Comparison of ENCODE assay signal across 16 mouse cellular contexts in the genomic region with DNA sequence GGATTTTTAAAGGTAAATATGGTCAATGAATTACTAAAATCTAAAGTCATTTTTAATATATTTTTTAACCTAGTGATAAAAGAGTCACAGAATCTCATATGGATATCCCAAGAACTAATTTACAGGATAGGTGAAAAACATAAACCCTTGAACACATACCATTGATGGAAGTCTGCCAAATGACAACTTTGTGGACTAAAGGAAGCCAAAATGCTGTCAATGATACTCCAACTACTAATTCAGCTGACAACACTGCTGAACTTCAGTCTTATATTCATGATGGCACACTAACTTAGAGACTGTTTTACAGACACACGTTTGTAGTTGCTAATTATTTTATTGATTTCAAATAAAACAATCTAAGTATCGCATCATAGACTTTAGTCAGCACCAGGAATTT.
"Had no signal": no experiment of that assay in that cellular context is flagged by ENCODE, and none has a peak within 500 bp of the region (broad histone marks: within the 10 kb centered on the region; RNA-seq: fewer than 3 reads in every experiment).

No protein-coding gene starts in this region.

- H3K4me2 ChIP-seq: neural tube, embryonic 13.5 days; neural tube, embryonic 15.5 days; stomach, embryonic 15.5 days had no signal

- DNase-seq: retina, postnatal 1 day; right cerebral cortex, adult 18-20 months; right cerebral cortex, postnatal 14 days; right cerebral cortex, postnatal 25 days; right cerebral cortex, postnatal 4 days; spleen, adult 18-20 months; thymus, adult 18-20 months; thymus, adult 2 months; thymus, postnatal 14 days; thymus, postnatal 25 days; thymus, postnatal 36 days; thymus, postnatal 4 days had no signal

- H3K27me3 ChIP-seq: neural tube, embryonic 13.5 days; neural tube, embryonic 15.5 days; stomach, embryonic 15.5 days had no signal

- H3K36me3 ChIP-seq: neural tube, embryonic 13.5 days; neural tube, embryonic 15.5 days; stomach, embryonic 15.5 days had no signal

- H3K4me3 ChIP-seq: neural tube, embryonic 13.5 days; neural tube, embryonic 15.5 days; stomach, embryonic 15.5 days had no signal

- H3K9me3 ChIP-seq: neural tube, embryonic 13.5 days; neural tube, embryonic 15.5 days; stomach, embryonic 15.5 days had no signal

- H3K9ac ChIP-seq: neural tube, embryonic 13.5 days; neural tube, embryonic 15.5 days; stomach, embryonic 15.5 days had no signal

- H3K4me1 ChIP-seq: neural tube, embryonic 13.5 days; neural tube, embryonic 15.5 days; stomach, embryonic 15.5 days had no signal

- H3K27ac ChIP-seq: neural tube, embryonic 13.5 days; neural tube, embryonic 15.5 days; stomach, embryonic 15.5 days; stomach, postnatal 0 days had no signal
